In genomic region chr16:13671685-13672385, GRCm38 (mm10) we compare ENCODE assay signal across 8 mouse cellular contexts. TPM values are rescaled to one million over a fixed set of nuclear protein-coding genes. Genes with fewer than 3 reads are reported as not detected.
DNase-seq lines count a peak whose midpoint lies in the region; ATAC-seq lines count a peak whose summit lies in the region.

Gene Bfar, plus strand, starts transcription at chr16:13671858.
Gene 3110001I22Rik, plus strand, starts transcription at chr16:13671929.

- ATAC-seq in frontal cortex, adult (ENCODE audit: low TSS enrichment) = peak; percentile 82
- ATAC-seq in hindbrain, embryonic 11.5 days (ENCODE audit: low FRiP score) = peak; percentile 93

- no peaks in the 10 kb centered on the region for H3K4me1 ChIP-seq in hindbrain, embryonic 11.5 days (replicated peaks; ENCODE audit: control insufficient read depth, insufficient read depth, low read length)

- no peaks in the 10 kb centered on the region for H3K9me3 ChIP-seq in hindbrain, embryonic 11.5 days (ENCODE audit: control insufficient read depth, low read length)

- peak within 1 kb of the TSS; percentile 56 for H3K27ac ChIP-seq in hindbrain, embryonic 11.5 days (ENCODE audit: low read depth, low read length)

- H3K4me2 ChIP-seq in hindbrain, embryonic 11.5 days (replicated peaks; ENCODE audit: low read depth, low read length) = peak within 1 kb of the TSS; percentile 77

- under 1% methylated on average over 52 of the region's 54 CpGs for WGBS in hindbrain, embryonic 11.5 days

- H3K27me3 ChIP-seq in hindbrain, embryonic 11.5 days (ENCODE audit: control insufficient read depth, insufficient read depth, low read length) = no peaks in the 10 kb centered on the region

- H3K9ac ChIP-seq in hindbrain, embryonic 11.5 days (ENCODE audit: low read depth, low read length) = peak within 1 kb of the TSS; percentile 93

- peak; percentile 95 for DNase-seq in MN1 (ENCODE audit: low spot score)
- peak; percentile 92 for DNase-seq in cerebellum, adult 9-10 months
- peak; percentile 94 for DNase-seq in hindbrain, embryonic 11.5 days (ENCODE audit: low spot score)
- DNase-seq in layer of hippocampus, postnatal 10 days (ENCODE audit: low spot score in 2 of 2) = peak; percentile 76 to 88
- peak; percentile 93 for DNase-seq in lung, postnatal 10 days
- peak; percentile 89 for DNase-seq in ovary, postnatal 36 days (ENCODE audit: low spot score)
- peak; percentile 89 for DNase-seq in thymus, postnatal 25 days

- H3K4me3 ChIP-seq in hindbrain, embryonic 11.5 days (ENCODE audit: low read depth, low read length) = peak within 1 kb of the TSS; percentile 72

- no peaks in the 10 kb centered on the region for H3K36me3 ChIP-seq in hindbrain, embryonic 11.5 days (ENCODE audit: control insufficient read depth, insufficient read depth, low read length)

RNA-seq across cellular contexts. Expression of gene Bfar, which starts in this region (rescaled TPM):
- polyA plus RNA-seq in hindbrain, embryonic 11.5 days (2014; fragmentation: Nextera tagmentation; extraction: Ambion mirVana) = 43.0 and 44.1 TPM in 2 replicates
- 10 to 100 TPM; 38.8 to 39.5 TPM for total RNA-seq in layer of hippocampus, postnatal 10 days (2021)

RNA-seq across cellular contexts. Expression of gene 3110001I22Rik, which starts in this region (rescaled TPM):
- polyA plus RNA-seq in hindbrain, embryonic 11.5 days (2014; fragmentation: Nextera tagmentation; extraction: Ambion mirVana) = 11.6 and 11.8 TPM in 2 replicates
- 1 to 10 TPM; 4.2 to 4.8 TPM for total RNA-seq in layer of hippocampus, postnatal 10 days (2021)

Comparison
In these comparisons a context has a peak if more than half of its experiments do, and no peak if none do; other contexts are left out.
1. Peak in every context shown above with its lines: DNase-seq, ATAC-seq, H3K4me3 ChIP-seq and H3K27ac ChIP-seq.